Mouse (Mus musculus) bone marrow, adult 2 months (tissue): ENCODE data around the gene Ttll6.

Source experiments
- CTCF ChIP-seq: fragments of 200-500 bp; IDR thresholded peaks from 2 replicates; pipeline ENCODE4 v1.5.1; 2011; ENCODE audit warnings: low read length, control low read depth; ENCODE audit not compliant: control insufficient read depth, insufficient read depth
- POLR2A ChIP-seq: fragments of 200-500 bp; IDR thresholded peaks from 2 replicates; pipeline ENCODE4 v1.6.1; 2011; ENCODE audit warnings: low read depth, mild to moderate bottlenecking, control low read depth, low read length, borderline replicate concordance; ENCODE audit not compliant: control insufficient read depth

DNA sequence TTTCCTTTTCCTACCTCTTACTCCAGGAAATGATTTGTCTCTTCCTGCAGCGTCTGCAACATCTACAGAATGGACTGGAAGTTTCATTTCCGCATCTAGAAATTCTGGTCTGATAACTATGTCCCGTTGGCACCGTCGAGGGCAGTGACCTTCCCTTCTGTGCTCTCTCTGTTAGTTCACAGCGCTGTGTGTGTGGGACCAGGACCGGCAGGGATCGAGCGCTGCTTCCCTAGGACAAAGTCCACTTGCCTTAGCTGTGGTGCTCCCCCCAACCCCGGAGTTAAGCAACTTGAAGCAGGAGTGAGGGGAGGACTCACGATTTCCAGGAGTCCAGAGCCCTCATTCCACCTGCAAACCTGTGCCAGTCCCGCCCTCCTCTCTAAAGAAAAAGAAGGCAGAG lies 31.2 kb downstream of the Ttll6 start:
- TF ChIP-seq CTCF (no peak), POLR2A (no peak)
